Comparison of ENCODE assay signal across 9 mouse cellular contexts in the genomic region with DNA sequence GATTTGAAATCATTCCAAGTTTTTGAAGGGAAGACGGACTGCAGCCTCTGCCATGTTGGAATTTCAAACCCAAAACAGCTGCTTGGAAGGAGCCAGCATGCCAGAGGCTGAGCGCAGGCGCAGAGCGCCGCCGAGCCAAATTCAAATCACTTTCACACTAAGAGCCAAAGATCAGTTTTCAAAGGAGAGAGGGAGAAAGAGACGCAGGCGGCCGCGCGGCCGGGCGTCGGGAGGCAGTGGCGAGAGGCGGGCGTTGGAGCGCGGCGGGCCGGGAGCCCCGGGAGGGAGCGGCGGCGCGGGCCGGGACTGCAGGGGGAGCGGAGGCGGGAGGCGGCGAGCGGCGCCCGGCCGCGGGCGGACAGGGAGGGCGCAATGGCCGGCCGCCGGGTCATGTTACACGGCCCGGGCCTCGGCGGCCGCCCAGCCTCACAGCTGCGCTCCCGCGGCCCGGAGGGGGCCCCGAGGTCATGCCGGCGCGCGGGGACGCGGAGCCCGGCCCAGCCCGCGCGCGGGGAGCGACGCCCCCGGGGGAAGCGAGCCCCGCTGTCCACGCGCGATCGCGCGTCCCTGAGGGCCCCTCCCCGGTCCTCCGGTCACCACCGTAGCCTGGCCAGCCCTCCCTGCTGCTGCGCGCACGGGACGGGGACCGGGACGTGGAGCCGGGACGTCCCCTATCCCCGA. TPM values are rescaled to one million over a fixed set of nuclear protein-coding genes. Genes with fewer than 3 reads are reported as not detected.
DNase-seq lines count a peak whose midpoint lies in the region; ATAC-seq and TF ChIP-seq lines count a peak whose summit lies in the region.
"Had no signal": no experiment of that assay in that cellular context is flagged by ENCODE, and none has a peak within 500 bp of the region (broad histone marks: within the 10 kb centered on the region; RNA-seq: fewer than 3 reads in every experiment).

Gene Fign, minus strand, starts transcription at position 102 of the 681 bp plus-strand sequence.

- no peak for TF ChIP-seq POLR2A in ES-Bruce4 (IDR thresholded peaks at IDR 0.05; ENCODE audit: insufficient read depth, low read length)

- TF ChIP-seq EP300 in ES-Bruce4 (IDR thresholded peaks at IDR 0.05; ENCODE audit: insufficient read depth, low read depth, low read length): no peak
- TF ChIP-seq EP300 in heart, postnatal 0 days (IDR thresholded peaks at IDR 0.05; ENCODE audit: low read depth): no peak
- no peak for TF ChIP-seq EP300 in liver, embryonic 14.5 days (IDR thresholded peaks at IDR 0.05; ENCODE audit: low read depth)

- H3K36me3 ChIP-seq in ES-Bruce4 (ENCODE audit: control insufficient read depth, insufficient read depth, low read length, poor library complexity, severe bottlenecking): no peaks in the 10 kb centered on the region
- no peaks in the 10 kb centered on the region for H3K36me3 ChIP-seq in forebrain, embryonic 15.5 days
- no peaks in the 10 kb centered on the region for H3K36me3 ChIP-seq in heart, postnatal 0 days (replicated peaks; ENCODE audit: control insufficient read depth, insufficient read depth, low read length)
- no peaks in the 10 kb centered on the region for H3K36me3 ChIP-seq in liver, embryonic 14.5 days (replicated peaks; ENCODE audit: control insufficient read depth, insufficient read depth, low read depth)
- no peaks in the 10 kb centered on the region for H3K36me3 ChIP-seq in neural tube, embryonic 15.5 days

- H3K27me3 ChIP-seq in ES-Bruce4 (ENCODE audit: control insufficient read depth, insufficient read depth, low read length, poor library complexity, severe bottlenecking): peaks cover 2% of the 10 kb centered on the region
- H3K27me3 ChIP-seq in forebrain, embryonic 15.5 days: peaks cover 8% of the 10 kb centered on the region; the same call in 1 of the 2 replicates
- no peaks in the 10 kb centered on the region for H3K27me3 ChIP-seq in heart, postnatal 0 days (ENCODE audit: control insufficient read depth, insufficient read depth, low read length)
- peaks cover 22% of the 10 kb centered on the region for H3K27me3 ChIP-seq in liver, embryonic 14.5 days (ENCODE audit: control insufficient read depth, insufficient read depth, low read length)
- H3K27me3 ChIP-seq in neural tube, embryonic 15.5 days (replicated peaks): no peaks in the 10 kb centered on the region

- peak within 1 kb of the TSS; percentile 90 for H3K9ac ChIP-seq in ES-Bruce4 (ENCODE audit: low read depth, poor library complexity, severe bottlenecking)
- H3K9ac ChIP-seq in forebrain, embryonic 15.5 days (replicated peaks): peak within 1 kb of the TSS; percentile 79
- peak within 1 kb of the TSS; percentile 96 for H3K9ac ChIP-seq in heart, postnatal 0 days (replicated peaks; ENCODE audit: low read depth, low read length)
- H3K9ac ChIP-seq in liver, embryonic 14.5 days (replicated peaks): no peak within 1 kb of the TSS; the same call in 1 of the 2 replicates
- peak within 1 kb of the TSS; percentile 78 for H3K9ac ChIP-seq in neural tube, embryonic 15.5 days (replicated peaks)

- under 1% methylated on average over 58 of the region's 85 CpGs for WGBS in forebrain, embryonic 15.5 days
- WGBS in heart, postnatal 0 days: under 1% methylated on average over 66 of the region's 85 CpGs
- WGBS in liver, embryonic 14.5 days (ENCODE audit: insufficient replicate concordance): under 1% methylated on average over 40 of the region's 85 CpGs
- WGBS in neural tube, embryonic 15.5 days: 0% methylated on average over 45 of the region's 85 CpGs

- peak; percentile 82 for ATAC-seq in forebrain, embryonic 15.5 days (replicated peaks)
- peak; percentile 87 for ATAC-seq in heart, postnatal 0 days (ENCODE audit: insufficient read depth, low read depth)
- peak; percentile 78 for ATAC-seq in liver, embryonic 14.5 days (ENCODE audit: insufficient read depth)
- peak; percentile 77 for ATAC-seq in neural tube, embryonic 15.5 days (ENCODE audit: low FRiP score)

- DNase-seq in cerebellum, adult 11-12 months: peak; percentile 19
- DNase-seq in heart, postnatal 0 days (ENCODE audit: low spot score): peak; percentile 83
- DNase-seq in kidney, postnatal 36 days: peak; percentile 89 to 91
- DNase-seq in liver, embryonic 14.5 days (ENCODE audit: low read depth in 3 of 3, low spot score in 3 of 3): peak in 1 of 3 experiments; percentile 10
- DNase-seq in urinary bladder, postnatal 14 days (ENCODE audit: low spot score): peak; percentile 67

- H3K4me3 ChIP-seq in ES-Bruce4 (ENCODE audit: low read depth, low read length): peak within 1 kb of the TSS; percentile 88
- H3K4me3 ChIP-seq in forebrain, embryonic 15.5 days: peak within 1 kb of the TSS; percentile 80
- H3K4me3 ChIP-seq in heart, postnatal 0 days (ENCODE audit: low read depth, low read length): peak within 1 kb of the TSS; percentile 95
- peak within 1 kb of the TSS; percentile 44 to 75 for H3K4me3 ChIP-seq in liver, embryonic 14.5 days (ENCODE audit: insufficient read depth in 1 of 2, low read depth in 2 of 2, low read length in 2 of 2)
- peak within 1 kb of the TSS; percentile 75 for H3K4me3 ChIP-seq in neural tube, embryonic 15.5 days (replicated peaks)

- TF ChIP-seq CTCF in ES-Bruce4 (IDR thresholded peaks at IDR 0.05; ENCODE audit: low read depth, low read length): no peak
- TF ChIP-seq CTCF in heart, postnatal 0 days (IDR thresholded peaks at IDR 0.05; ENCODE audit: low read depth): no peak
- no peak for TF ChIP-seq CTCF in liver, embryonic 14.5 days (IDR thresholded peaks at IDR 0.05; ENCODE audit: low read depth)

- H3K27ac ChIP-seq in ES-Bruce4 (ENCODE audit: insufficient read depth, low read length): no peak within 1 kb of the TSS
- peak within 1 kb of the TSS; percentile 89 for H3K27ac ChIP-seq in forebrain, embryonic 15.5 days (replicated peaks)
- H3K27ac ChIP-seq in heart, postnatal 0 days (ENCODE audit: low read depth): peak within 1 kb of the TSS; percentile 98
- no peak within 1 kb of the TSS for H3K27ac ChIP-seq in liver, embryonic 14.5 days
- peak within 1 kb of the TSS; percentile 94 for H3K27ac ChIP-seq in neural tube, embryonic 15.5 days (replicated peaks)

- peak within 1 kb of the TSS; percentile 93 for H3K4me2 ChIP-seq in forebrain, embryonic 15.5 days (replicated peaks)
- H3K4me2 ChIP-seq in heart, postnatal 0 days (ENCODE audit: low read depth, low read length): peak within 1 kb of the TSS; percentile 70
- peak within 1 kb of the TSS; percentile 46 for H3K4me2 ChIP-seq in liver, embryonic 14.5 days (ENCODE audit: low read depth)
- H3K4me2 ChIP-seq in neural tube, embryonic 15.5 days: peak within 1 kb of the TSS; percentile 94

- no peaks in the 10 kb centered on the region for H3K4me1 ChIP-seq in ES-Bruce4 (ENCODE audit: control insufficient read depth, insufficient read depth, low read length)
- peaks cover 27% of the 10 kb centered on the region for H3K4me1 ChIP-seq in forebrain, embryonic 15.5 days
- H3K4me1 ChIP-seq in heart, postnatal 0 days (ENCODE audit: control insufficient read depth, insufficient read depth): 0 out of 2 replicates have a peak, but pooled peaks cover 5% of the 10 kb centered on the region
- H3K4me1 ChIP-seq in liver, embryonic 14.5 days (replicated peaks; ENCODE audit: control insufficient read depth in 2 of 2, insufficient read depth in 2 of 2, low read length in 1 of 2): no peaks in the 10 kb centered on the region
- peaks cover 18% of the 10 kb centered on the region; the same call in 1 of the 2 replicates for H3K4me1 ChIP-seq in neural tube, embryonic 15.5 days

- no peaks in the 10 kb centered on the region for H3K9me3 ChIP-seq in ES-Bruce4 (replicated peaks; ENCODE audit: control insufficient read depth, insufficient read depth, low read length, poor library complexity, severe bottlenecking)
- no peaks in the 10 kb centered on the region for H3K9me3 ChIP-seq in forebrain, embryonic 15.5 days
- no peaks in the 10 kb centered on the region for H3K9me3 ChIP-seq in heart, postnatal 0 days (replicated peaks; ENCODE audit: control insufficient read depth, low read length)
- H3K9me3 ChIP-seq in liver, embryonic 14.5 days (ENCODE audit: control insufficient read depth, low read length): no peaks in the 10 kb centered on the region
- no peaks in the 10 kb centered on the region for H3K9me3 ChIP-seq in neural tube, embryonic 15.5 days (replicated peaks)

RNA-seq across cellular contexts. Expression of gene Fign, which starts in this region (rescaled TPM):
- polyA plus RNA-seq in ES-Bruce4 (2011; ENCODE audit: insufficient read depth, insufficient read length, low read depth, missing spikeins): 4.4 and 4.7 TPM in 2 replicates
- 6.1 and 6.6 TPM in 2 replicates for polyA plus RNA-seq in forebrain, embryonic 15.5 days (2015; fragmentation: Nextera tagmentation; extraction: Ambion mirVana)
- 5.2 and 12.8 TPM in 2 replicates for total RNA-seq in heart, postnatal 0 days (2014; rRNA removed; ENCODE audit: low replicate concordance)
- 5.4 and 6.4 TPM in 2 replicates for polyA plus RNA-seq in heart, postnatal 0 days (2015; fragmentation: Nextera tagmentation; extraction: Ambion mirVana)
- polyA plus RNA-seq in liver, embryonic 14.5 days (2012; rRNA removed): 0.62 and 0.87 TPM in 2 replicates
- 2.0 and 2.1 TPM in 2 replicates for polyA plus RNA-seq in liver, embryonic 14.5 days (2014; fragmentation: Nextera tagmentation; extraction: Ambion mirVana)
- 8.6 and 11.0 TPM in 2 replicates for polyA plus RNA-seq in neural tube, embryonic 15.5 days (2015; fragmentation: Nextera tagmentation; extraction: Ambion mirVana)
- total RNA-seq: MEL had no signal

Comparison
In these comparisons a context has a peak if more than half of its experiments do, and no peak if none do; other contexts are left out.
1. H3K27ac ChIP-seq: peak in forebrain, embryonic 15.5 days (single experiment), heart, postnatal 0 days (single experiment) and neural tube, embryonic 15.5 days (single experiment); none in ES-Bruce4 (single experiment) and liver, embryonic 14.5 days (single experiment).
2. Peak in every context shown above with its lines, with median percentiles within 50 percentile points of each other: H3K4me3 ChIP-seq, ATAC-seq and H3K4me2 ChIP-seq.